Mouse (Mus musculus) C2C12 (cell line): ENCODE results near the gene Trim44. TPM values are rescaled to one million over a fixed set of nuclear protein-coding genes. Genes with fewer than 3 reads are reported as not detected.

Source experiments
- H3K27me3 ChIP-seq: one replicate; pipeline ENCODE4 v1.6.1; 2011; ENCODE audit not compliant: control insufficient read depth, insufficient read depth, insufficient read length
- H3K36me3 ChIP-seq: one replicate; pipeline ENCODE4 v1.6.1; 2011; ENCODE audit not compliant: control insufficient read depth, insufficient read depth
- H3K4me3 ChIP-seq: one replicate; pipeline ENCODE4 v1.5.1; 2011; ENCODE audit warnings: mild to moderate bottlenecking, control low read depth; ENCODE audit not compliant: poor library complexity, insufficient read depth, severe bottlenecking
- H3K79me2 ChIP-seq: one replicate; pipeline ENCODE4 v1.6.1; 2011; ENCODE audit not compliant: control insufficient read depth, insufficient read depth
- H3K79me3 ChIP-seq: one replicate; pipeline ENCODE4 v1.6.1; 2011; ENCODE audit warnings: low read depth, control low read depth
- H3ac ChIP-seq: one replicate; pipeline ENCODE3; 2011; ENCODE audit warnings: low read depth; ENCODE audit not compliant: control insufficient read depth, insufficient read length
- CEBPB ChIP-seq: IDR thresholded peaks from one replicate; pipeline ENCODE4 v1.6.1; 2011; ENCODE audit warnings: low read depth, mild to moderate bottlenecking, control low read depth, moderate library complexity
- CTCF ChIP-seq: IDR thresholded peaks from one replicate; pipeline ENCODE4 v1.5.1; 2011; ENCODE audit not compliant: control insufficient read depth, insufficient read depth, insufficient read length
- FOSL1 ChIP-seq: IDR thresholded peaks from one replicate; pipeline ENCODE4 v1.8.0; 2011; ENCODE audit warnings: mild to moderate bottlenecking, low read length; ENCODE audit not compliant: poor library complexity, insufficient read depth, severe bottlenecking
- MAX ChIP-seq: IDR thresholded peaks from one replicate; pipeline ENCODE4 v1.6.1; 2011; ENCODE audit warnings: mild to moderate bottlenecking, control low read depth
- MYOD1 ChIP-seq: IDR thresholded peaks from one replicate; pipeline ENCODE4 v1.6.1; 2011; ENCODE audit warnings: low read depth; ENCODE audit not compliant: control insufficient read depth, insufficient read length
- MYOG ChIP-seq: IDR thresholded peaks from one replicate; pipeline ENCODE4 v1.6.1; 2011; ENCODE audit not compliant: control insufficient read depth, insufficient read length; ENCODE audit errors: extremely low read depth
- USF1 ChIP-seq: IDR thresholded peaks from one replicate; pipeline ENCODE4 v1.6.1; 2011; ENCODE audit warnings: low read depth, mild to moderate bottlenecking, control low read depth, moderate library complexity
- polyA plus RNA-seq: library from polyadenylated mRNA; unstranded; fragments of >200 nt; fragmentation: generic; extraction: Trizol; gene quantifications from one replicate; pipeline ENCODE4 v1.2.1, GENCODE M21; 2012; ENCODE audit warnings: missing spikeins

Gene Trim44
- polyA plus RNA-seq, 1 experiment, result 12.9 TPM

- TF ChIP-seq MYOD1, result no peak
- TF ChIP-seq MYOG, result no peak
- TF ChIP-seq CTCF, result no peak
- TF ChIP-seq CEBPB, result no peak
- no peak for TF ChIP-seq FOSL1
- no peak for TF ChIP-seq MAX
- TF ChIP-seq USF1, result no peak
- H3K4me3 ChIP-seq, result no peak overlapping the region
These were observed 93.6 kb downstream of the Trim44 start for GRCm38 (mm10) chr2:102314068-102314467.

GRCm38 (mm10) chr2:102312903-102313302, 94.7 kb downstream of the Trim44 start:
- no peaks in the 10 kb centered on the region for H3K27me3 ChIP-seq
- H3K79me3 ChIP-seq, result no peaks in the 10 kb centered on the region
- no peak overlapping the region for H3ac ChIP-seq
- H3K36me3 ChIP-seq, result no peaks in the 10 kb centered on the region
- H3K4me3 ChIP-seq, result no peak overlapping the region
- no peaks in the 10 kb centered on the region for H3K79me2 ChIP-seq
- TF ChIP-seq MYOD1 (no peak), MYOG (no peak), CEBPB (no peak), CTCF (no peak), FOSL1 (no peak), MAX (no peak), USF1 (no peak)

More at GRCm38 (mm10) chr2:102314068-102314467, 93.6 kb downstream of the Trim44 start:
- Histone ChIP-seq H3ac (no peak overlapping the region), H3K79me3 (no peaks in the 10 kb centered on the region), H3K27me3 (no peaks in the 10 kb centered on the region), H3K36me3 (no peaks in the 10 kb centered on the region), H3K79me2 (no peaks in the 10 kb centered on the region)

- TF ChIP-seq USF1, result no peak
- TF ChIP-seq MYOD1, result no peak
- no peak for TF ChIP-seq MAX
- TF ChIP-seq CTCF, result no peak
- no peak for TF ChIP-seq MYOG
- no peak for TF ChIP-seq CEBPB
- TF ChIP-seq FOSL1, result no peak
- Histone ChIP-seq H3K79me2 (no peaks in the 10 kb centered on the region), H3K27me3 (no peaks in the 10 kb centered on the region), H3K36me3 (peaks cover 4% of the 10 kb centered on the region), H3ac (no peak overlapping the region), H3K4me3 (no peak overlapping the region), H3K79me3 (no peaks in the 10 kb centered on the region)
These were observed 104.4 kb downstream of the Trim44 start for GRCm38 (mm10) chr2:102303274-102303673.

- H3K4me3 ChIP-seq, result no peak overlapping the region
- H3ac ChIP-seq, result no peak overlapping the region
- no peaks in the 10 kb centered on the region for H3K27me3 ChIP-seq
- no peaks in the 10 kb centered on the region for H3K79me3 ChIP-seq
- peaks cover 4% of the 10 kb centered on the region for H3K36me3 ChIP-seq
- TF ChIP-seq FOSL1 (no peak), CTCF (no peak)
- H3K79me2 ChIP-seq, result no peaks in the 10 kb centered on the region
These were observed 105.1 kb downstream of the Trim44 start for GRCm38 (mm10) chr2:102302532-102302931.

- TF ChIP-seq CTCF, result no peak
- no peak for TF ChIP-seq MAX
- no peak for TF ChIP-seq MYOG
- TF ChIP-seq USF1, result no peak
- TF ChIP-seq FOSL1, result no peak
- TF ChIP-seq CEBPB, result no peak
- TF ChIP-seq MYOD1, result no peak
- Histone ChIP-seq H3K79me2 (no peaks in the 10 kb centered on the region), H3K27me3 (no peaks in the 10 kb centered on the region), H3K36me3 (no peaks in the 10 kb centered on the region), H3ac (no peak overlapping the region), H3K79me3 (no peaks in the 10 kb centered on the region), H3K4me3 (no peak overlapping the region)
These were observed 112.8 kb downstream of the Trim44 start for GRCm38 (mm10) chr2:102294827-102295270.

- H3K36me3 ChIP-seq, result no peaks in the 10 kb centered on the region
- H3K79me3 ChIP-seq, result no peaks in the 10 kb centered on the region
- TF ChIP-seq USF1 (no peak), CTCF (no peak), MYOG (no peak), CEBPB (no peak), FOSL1 (no peak), MYOD1 (no peak), MAX (no peak)
- H3ac ChIP-seq, result no peak overlapping the region
- H3K27me3 ChIP-seq, result no peaks in the 10 kb centered on the region
- H3K4me3 ChIP-seq, result no peak overlapping the region
- H3K79me2 ChIP-seq, result no peaks in the 10 kb centered on the region
These were observed 114.4 kb downstream of the Trim44 start for GRCm38 (mm10) chr2:102293181-102293580.
